Comparison of ENCODE assay signal across 8 mouse cellular contexts in the genomic region with DNA sequence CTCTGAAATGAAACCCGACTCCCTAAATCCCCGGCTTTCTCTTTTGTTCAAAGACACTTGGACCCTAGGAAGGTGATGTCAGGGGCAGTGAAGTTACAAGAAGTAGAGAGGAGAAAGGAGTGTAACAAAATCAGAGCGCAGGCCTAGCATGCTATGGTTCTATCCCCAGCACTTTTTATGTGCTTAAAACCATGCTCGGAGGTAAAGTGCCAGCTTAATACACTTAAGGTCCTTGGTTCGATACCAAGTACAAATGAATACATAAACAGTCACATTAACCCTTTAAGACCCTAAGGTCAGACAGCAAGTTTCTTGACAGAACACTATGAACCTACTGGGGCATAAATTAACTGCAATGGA. TPM values are rescaled to one million over a fixed set of nuclear protein-coding genes. Genes with fewer than 3 reads are reported as not detected.
DNase-seq lines count a peak whose midpoint lies in the region; ATAC-seq and TF ChIP-seq lines count a peak whose summit lies in the region.

No protein-coding gene starts in this region.

- peak overlapping the region; percentile 96 for H3K27ac ChIP-seq in kidney, embryonic 15.5 days
- no peak overlapping the region for H3K27ac ChIP-seq in embryonic facial prominence, embryonic 12.5 days

- H3K9me3 ChIP-seq in kidney, embryonic 15.5 days (replicated peaks), result no peaks in the 10 kb centered on the region
- no peaks in the 10 kb centered on the region for H3K9me3 ChIP-seq in embryonic facial prominence, embryonic 12.5 days

- no peaks in the 10 kb centered on the region for H3K79me2 ChIP-seq in myocyte (ENCODE audit: control insufficient read depth, insufficient read depth)

- peak overlapping the region; percentile 92 for H3K4me2 ChIP-seq in kidney, embryonic 15.5 days
- peak overlapping the region; percentile 74 for H3K4me2 ChIP-seq in embryonic facial prominence, embryonic 12.5 days (replicated peaks)
- H3K4me2 ChIP-seq in myocyte (ENCODE audit: low read depth), result peak overlapping the region; percentile 84

- no peak for DNase-seq in kidney, postnatal 25 days
- no peak for DNase-seq in frontal cortex, adult 2 months (ENCODE audit: extremely low spot score in 1 of 2, low spot score in 1 of 2)
- no peak for DNase-seq in thymus, postnatal 25 days
- DNase-seq in thymus, postnatal 14 days, result no peak

- peaks cover 30% of the 10 kb centered on the region for H3K4me1 ChIP-seq in kidney, embryonic 15.5 days
- H3K4me1 ChIP-seq in embryonic facial prominence, embryonic 12.5 days, result peaks cover 6% of the 10 kb centered on the region; the same call in 1 of the 2 replicates

- 7% methylated on average over 5 of the region's 5 CpGs for WGBS in kidney, embryonic 15.5 days
- 1% methylated on average over 5 of the region's 5 CpGs for WGBS in embryonic facial prominence, embryonic 12.5 days

- H3K36me3 ChIP-seq in kidney, embryonic 15.5 days, result no peaks in the 10 kb centered on the region
- H3K36me3 ChIP-seq in embryonic facial prominence, embryonic 12.5 days, result no peaks in the 10 kb centered on the region
- H3K36me3 ChIP-seq in myocyte (ENCODE audit: control insufficient read depth, insufficient read depth), result no peaks in the 10 kb centered on the region

- 0 out of 2 replicates have a peak, but pooled peaks cover 3% of the 10 kb centered on the region for H3K27me3 ChIP-seq in kidney, embryonic 15.5 days
- no peaks in the 10 kb centered on the region for H3K27me3 ChIP-seq in embryonic facial prominence, embryonic 12.5 days
- H3K27me3 ChIP-seq in myocyte (ENCODE audit: control insufficient read depth, insufficient read depth, insufficient read length), result no peaks in the 10 kb centered on the region

- H3K9ac ChIP-seq in kidney, embryonic 15.5 days, result 0 out of 2 replicates have a peak overlapping the region, but pooled peaks have one; percentile 93
- H3K9ac ChIP-seq in embryonic facial prominence, embryonic 12.5 days, result no peak overlapping the region

- ATAC-seq in kidney, embryonic 15.5 days (replicated peaks; ENCODE audit: low FRiP score), result peak; percentile 22; the same call in 1 of the 2 replicates
- no peak for ATAC-seq in embryonic facial prominence, embryonic 12.5 days (ENCODE audit: insufficient number of reproducible peaks, insufficient read depth, low FRiP score, low TSS enrichment)
- ATAC-seq in inflammation-experienced regulatory T-cells, adult 6 months, result peak; percentile 8

- peak overlapping the region; percentile 91 for H3K4me3 ChIP-seq in kidney, embryonic 15.5 days (replicated peaks)
- H3K4me3 ChIP-seq in embryonic facial prominence, embryonic 12.5 days, result peak overlapping the region; percentile 91
- peak overlapping the region; percentile 28 for H3K4me3 ChIP-seq in myocyte

- TF ChIP-seq POLR2A in myocyte (IDR thresholded peaks at IDR 0.05; ENCODE audit: insufficient read length, low read depth), result no peak

- H3ac ChIP-seq in myocyte (ENCODE audit: control insufficient read depth, insufficient read length), result no peak overlapping the region

TF ChIP-seq in myocyte, 11 proteins besides CTCF, POLR2A, EP300 and RAD21:
- TF ChIP-seq CEBPB (IDR thresholded peaks at IDR 0.05; ENCODE audit: insufficient read depth, poor library complexity, severe bottlenecking), result no peak
- no peak for TF ChIP-seq POLR2AphosphoS2 (IDR thresholded peaks at IDR 0.05; ENCODE audit: insufficient read length, low read depth)
- no peak for TF ChIP-seq MYOD1 (IDR thresholded peaks at IDR 0.05; ENCODE audit: control insufficient read depth in 1 of 3, insufficient read length in 2 of 3, low read depth in 2 of 3)
- TF ChIP-seq MYOG (IDR thresholded peaks at IDR 0.05; ENCODE audit: control insufficient read depth in 1 of 3, insufficient read depth in 1 of 3, insufficient read length in 2 of 3, low read depth in 2 of 3), result no peak
- TF ChIP-seq USF1 (IDR thresholded peaks at IDR 0.05; ENCODE audit: low read depth), result no peak
- TF ChIP-seq E2F4 (IDR thresholded peaks at IDR 0.05; ENCODE audit: insufficient read depth), result no peak
- no peak for TF ChIP-seq SRF (IDR thresholded peaks at IDR 0.05; ENCODE audit: control insufficient read depth, insufficient read length, low read depth)
- no peak for TF ChIP-seq TCF3 (IDR thresholded peaks at IDR 0.05; ENCODE audit: insufficient read length, low read depth)
- no peak for TF ChIP-seq TCF12 (IDR thresholded peaks at IDR 0.05; ENCODE audit: insufficient read depth, poor library complexity, severe bottlenecking)
- TF ChIP-seq MAX (IDR thresholded peaks at IDR 0.05; ENCODE audit: low read depth), result no peak
- no peak for TF ChIP-seq REST (IDR thresholded peaks at IDR 0.05; ENCODE audit: insufficient read depth, insufficient read length)

RNA-seq across cellular contexts. Expression of gene Stk39, which starts 0.5 kb away (rescaled TPM):
- 19.9 and 20.0 TPM in 2 replicates for polyA plus RNA-seq in kidney, embryonic 15.5 days (2015; fragmentation: Nextera tagmentation; extraction: Ambion mirVana)
- 25.1 and 26.6 TPM in 2 replicates for polyA plus RNA-seq in embryonic facial prominence, embryonic 12.5 days (2016; fragmentation: Nextera tagmentation; extraction: Ambion mirVana)
- 10 to 100 TPM; 18.2 to 26.0 (median 18.6) TPM for polyA plus RNA-seq in inflammation-experienced regulatory T-cells, adult 6 months (2017; shearing (Covaris generic))
- 4.7 TPM for polyA plus RNA-seq in myocyte (2012; fragmentation: generic; extraction: Trizol)
- polyA plus RNA-seq in frontal cortex, adult 2 months (2012; rRNA removed), result 37.2 and 38.1 TPM in 2 replicates

Comparison
In these comparisons a context has a peak if more than half of its experiments do, and no peak if none do; other contexts are left out.
1. H3K4me3 ChIP-seq: peak in every context shown above with its lines; median percentile 91 in kidney, embryonic 15.5 days; 91 in embryonic facial prominence, embryonic 12.5 days; 28 in myocyte.